24 mouse cellular contexts compared by ENCODE assay signal in genomic region chr13:42339466-42339865, GRCm38 (mm10). TPM values are rescaled to one million over a fixed set of nuclear protein-coding genes. Genes with fewer than 3 reads are reported as not detected.
DNase-seq lines count a peak whose midpoint lies in the region; ATAC-seq and TF ChIP-seq lines count a peak whose summit lies in the region.
"Had no signal": no experiment of that assay in that cellular context is flagged by ENCODE, and none has a peak within 500 bp of the region (broad histone marks: within the 10 kb centered on the region; RNA-seq: fewer than 3 reads in every experiment).

No protein-coding gene starts in this region.

- no peak overlapping the region for H3K4me2 ChIP-seq in lung, postnatal 0 days (replicated peaks; ENCODE audit: low read depth, low read length)
- H3K4me2 ChIP-seq in stomach, postnatal 0 days (replicated peaks; ENCODE audit: low read depth) = no peak overlapping the region
- H3K4me2 ChIP-seq: forebrain, embryonic 15.5 days; limb, embryonic 12.5 days; lung, embryonic 15.5 days had no signal

- no peaks in the 10 kb centered on the region for H3K27me3 ChIP-seq in lung, postnatal 0 days (replicated peaks; ENCODE audit: insufficient read depth, low read length)
- no peaks in the 10 kb centered on the region for H3K27me3 ChIP-seq in stomach, postnatal 0 days (ENCODE audit: control insufficient read depth, insufficient read depth, low read length)
- H3K27me3 ChIP-seq: forebrain, embryonic 15.5 days; limb, embryonic 12.5 days; lung, embryonic 15.5 days had no signal

- DNase-seq in cerebellum, adult 11-12 months = peak; percentile 12
- DNase-seq in cerebellum, postnatal 14 days = no peak
- DNase-seq in lung, postnatal 0 days (ENCODE audit: low spot score) = peak; percentile 30
- no peak for DNase-seq in lung, postnatal 4 days
- peak; percentile 28 to 59 for DNase-seq in kidney, adult 8-10 months
- peak; percentile 50 for DNase-seq in stomach, postnatal 0 days (ENCODE audit: low spot score)
- DNase-seq in left cerebral cortex, postnatal 4 days = no peak
- DNase-seq in heart, postnatal 14 days = no peak
- DNase-seq: adrenal gland, adult 2 months; gastrocnemius, postnatal 36 days; midbrain, embryonic 14.5 days; right cerebral cortex, postnatal 25 days; thymus, adult 18-20 months; thymus, postnatal 4 days had no signal

- no peak for ATAC-seq in lung, postnatal 0 days
- peak; percentile 80 for ATAC-seq in stomach, postnatal 0 days (ENCODE audit: low FRiP score, low TSS enrichment)
- ATAC-seq: CD4-positive, CD25-positive, alpha-beta regulatory T cell, adult 4 months; forebrain, embryonic 15.5 days; hindbrain, postnatal 0 days had no signal

- no peak overlapping the region for H3K27ac ChIP-seq in lung, postnatal 0 days (ENCODE audit: low read length)
- H3K27ac ChIP-seq in stomach, postnatal 0 days (replicated peaks) = peak overlapping the region; percentile 49; the same call in 1 of the 2 replicates
- H3K27ac ChIP-seq: forebrain, embryonic 15.5 days; hindbrain, embryonic 10.5 days; hindbrain, postnatal 0 days; kidney, postnatal 0 days; limb, embryonic 12.5 days; liver, embryonic 14.5 days; lung, embryonic 15.5 days had no signal

- H3K4me1 ChIP-seq in lung, postnatal 0 days (ENCODE audit: insufficient read depth, low read depth, low read length) = no peaks in the 10 kb centered on the region
- no peaks in the 10 kb centered on the region for H3K4me1 ChIP-seq in stomach, postnatal 0 days (replicated peaks; ENCODE audit: control insufficient read depth, insufficient read depth)
- H3K4me1 ChIP-seq: forebrain, embryonic 15.5 days; hindbrain, embryonic 10.5 days; limb, embryonic 12.5 days; lung, embryonic 15.5 days had no signal

- no peak overlapping the region for H3K4me3 ChIP-seq in lung, postnatal 0 days (ENCODE audit: low read depth, low read length)
- no peak overlapping the region for H3K4me3 ChIP-seq in stomach, postnatal 0 days (ENCODE audit: low read depth, low read length)
- H3K4me3 ChIP-seq: forebrain, embryonic 15.5 days; hindbrain, embryonic 10.5 days; limb, embryonic 12.5 days; lung, embryonic 15.5 days; myocyte had no signal

- no peaks in the 10 kb centered on the region for H3K9me3 ChIP-seq in lung, postnatal 0 days (ENCODE audit: low read length)
- H3K9me3 ChIP-seq in stomach, postnatal 0 days (ENCODE audit: control insufficient read depth, low read length) = no peaks in the 10 kb centered on the region
- H3K9me3 ChIP-seq: forebrain, embryonic 15.5 days; G1E; hindbrain, embryonic 10.5 days; limb, embryonic 12.5 days; lung, embryonic 15.5 days had no signal

- intact Hi-C loops in left cerebral cortex, postnatal 4 days (cut with DNase I) = no loop called here
- intact Hi-C loops in heart, postnatal 14 days (cut with DNase I) = no loop called here

- H3K9ac ChIP-seq in lung, postnatal 0 days (replicated peaks; ENCODE audit: low read depth) = no peak overlapping the region
- H3K9ac ChIP-seq in stomach, postnatal 0 days (ENCODE audit: low read length) = no peak overlapping the region
- H3K9ac ChIP-seq: forebrain, embryonic 15.5 days; limb, embryonic 12.5 days; liver, embryonic 14.5 days; lung, embryonic 15.5 days had no signal

- WGBS in lung, postnatal 0 days = 71% methylated on average over 2 of the region's 2 CpGs
- WGBS in stomach, postnatal 0 days = 51% methylated on average over 2 of the region's 2 CpGs

- no peaks in the 10 kb centered on the region for H3K36me3 ChIP-seq in lung, postnatal 0 days (ENCODE audit: insufficient read depth, low read length)
- H3K36me3 ChIP-seq in stomach, postnatal 0 days (ENCODE audit: control insufficient read depth, insufficient read depth, low read length) = no peaks in the 10 kb centered on the region
- H3K36me3 ChIP-seq: forebrain, embryonic 15.5 days; G1E; hindbrain, embryonic 10.5 days; limb, embryonic 12.5 days; lung, embryonic 15.5 days had no signal

- TF ChIP-seq CTCF in lung, postnatal 0 days (IDR thresholded peaks at IDR 0.05) = no peak
- no peak for TF ChIP-seq CTCF in stomach, postnatal 0 days (IDR thresholded peaks at IDR 0.05; ENCODE audit: low read depth)

- no peak for TF ChIP-seq EP300 in lung, postnatal 0 days (IDR thresholded peaks at IDR 0.05)
- no peak for TF ChIP-seq EP300 in stomach, postnatal 0 days (optimal IDR thresholded peaks at IDR 0.05)

RNA-seq across cellular contexts. Expression of gene Edn1, which starts 38.2 kb away (rescaled TPM):
- polyA plus RNA-seq in lung, postnatal 0 days (2015; fragmentation: Nextera tagmentation; extraction: Ambion mirVana) = 6.1 and 10.6 TPM in 2 replicates
- polyA plus RNA-seq in stomach, postnatal 0 days (2015; fragmentation: Nextera tagmentation; extraction: Ambion mirVana) = 14.3 and 14.9 TPM in 2 replicates
- 1 to 10 TPM; 1.4 to 1.9 TPM for total RNA-seq in left cerebral cortex, postnatal 4 days (2021)
- 1 to 10 TPM; 5.5 to 5.6 TPM for total RNA-seq in heart, postnatal 14 days (2021)
- polyA plus RNA-seq: CD4-positive, CD25-positive, alpha-beta regulatory T cell, adult 4 months; G1E had no signal

Comparison
In these comparisons a context has a peak if more than half of its experiments do, and no peak if none do; other contexts are left out.
1. DNase-seq: peak in cerebellum, adult 11-12 months (single experiment), lung, postnatal 0 days (single experiment), kidney, adult 8-10 months (2 of 2) and stomach, postnatal 0 days (single experiment); none in cerebellum, postnatal 14 days (0 of 2), lung, postnatal 4 days (0 of 2), left cerebral cortex, postnatal 4 days (single experiment) and heart, postnatal 14 days (0 of 2).